Mouse (Mus musculus) urinary bladder, postnatal 25 days (tissue): ENCODE measurements around the gene Klhl3.

Experiments used
- DNase-seq: peaks from one replicate; pipeline ENCODE4 v3.0.0; 2022; ENCODE audit warnings: low spot score

The Klhl3 gene

DNA sequence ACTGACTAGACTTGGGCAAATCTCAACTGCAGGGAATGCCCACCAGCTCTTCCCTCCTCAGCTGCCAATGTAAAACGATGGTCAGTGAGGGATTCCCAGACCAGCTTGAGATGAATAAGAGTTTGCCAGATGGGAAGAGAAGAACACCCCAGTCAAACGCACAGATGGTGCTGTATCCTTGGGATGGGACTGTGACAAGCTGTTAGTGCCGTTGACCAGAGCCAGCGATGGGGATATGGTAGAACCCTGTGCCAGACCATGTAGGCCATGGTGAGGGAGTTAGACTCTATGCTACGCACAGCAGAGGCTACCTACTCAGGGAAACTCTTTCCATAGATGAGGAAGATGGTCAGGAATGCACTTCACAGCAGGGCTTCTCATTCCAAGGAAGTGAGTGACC, 153.6 kb downstream of the Klhl3 start:
- no peak for DNase-seq
